Mouse (Mus musculus): ENCODE measurements around the gene Celf1.

DNA sequence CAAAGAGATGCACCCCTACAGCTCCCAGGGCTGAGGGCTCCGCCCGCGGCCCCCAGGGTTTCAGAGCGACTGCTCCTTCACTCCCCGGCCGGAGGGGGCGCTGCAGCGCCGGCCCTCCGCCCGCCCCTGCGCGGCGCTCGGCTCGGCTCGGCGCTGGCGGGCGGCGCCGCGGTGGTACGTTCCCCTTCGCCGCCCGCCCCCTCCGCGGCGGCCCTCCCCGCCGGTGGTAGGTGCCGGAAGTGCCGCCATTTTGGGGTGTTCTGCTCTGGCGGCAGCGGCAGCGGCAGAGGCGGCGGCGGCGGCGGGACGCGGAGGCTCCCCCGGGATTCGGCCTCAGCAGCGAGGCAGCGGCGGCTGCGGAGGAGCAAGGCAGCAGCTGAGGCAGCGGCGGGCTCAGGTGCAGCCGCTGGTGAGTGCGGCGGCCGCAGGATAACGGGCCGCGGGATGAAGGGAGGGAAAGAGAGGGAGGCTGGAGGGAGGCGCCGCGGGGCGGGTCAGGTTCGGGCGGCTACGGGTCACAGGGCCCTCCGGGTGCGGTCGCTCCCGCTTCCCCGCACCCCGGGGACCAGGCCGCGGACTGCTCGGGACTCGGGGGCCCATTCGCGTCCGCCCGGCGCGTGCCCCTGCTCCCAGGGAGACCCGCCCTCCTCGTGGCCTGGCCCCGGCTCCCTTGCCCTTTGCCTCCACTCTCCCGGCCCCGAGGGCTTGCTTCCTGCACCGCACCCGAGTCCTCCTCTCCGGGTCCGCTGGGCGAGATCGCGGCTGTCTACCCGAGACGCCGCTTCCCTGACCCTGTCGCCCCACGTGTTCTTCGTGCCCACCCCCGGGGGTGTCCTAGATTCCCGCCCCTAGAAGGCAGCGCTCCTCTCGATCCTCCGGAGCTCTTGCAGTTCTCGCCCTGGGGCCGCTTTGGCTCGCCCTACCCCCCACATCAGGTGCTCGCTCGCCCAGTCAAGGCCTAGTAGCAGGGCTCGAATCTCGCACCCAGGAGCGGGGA, at the start of gene Celf1:
- TF ChIP-seq POLR2A (IDR thresholded peaks at IDR 0.05; ENCODE audit: borderline replicate concordance, low read depth, low read length): no peak
- peak; percentile 71; the same call in 1 of the 2 replicates for TF ChIP-seq CTCF (IDR thresholded peaks at IDR 0.05; ENCODE audit: low read depth, low read length)

Data from bone marrow macrophage, adult 2 months (primary cell).